Mouse (Mus musculus): Measurements from ENCODE around the gene Srsf7. TPM values are rescaled to one million over a fixed set of nuclear protein-coding genes. Genes with fewer than 3 reads are reported as not detected.

Srsf7 gene
- 181 and 216 TPM in 2 replicates for polyA plus RNA-seq (2015; fragmentation: Nextera tagmentation; extraction: Ambion mirVana)

DNA sequence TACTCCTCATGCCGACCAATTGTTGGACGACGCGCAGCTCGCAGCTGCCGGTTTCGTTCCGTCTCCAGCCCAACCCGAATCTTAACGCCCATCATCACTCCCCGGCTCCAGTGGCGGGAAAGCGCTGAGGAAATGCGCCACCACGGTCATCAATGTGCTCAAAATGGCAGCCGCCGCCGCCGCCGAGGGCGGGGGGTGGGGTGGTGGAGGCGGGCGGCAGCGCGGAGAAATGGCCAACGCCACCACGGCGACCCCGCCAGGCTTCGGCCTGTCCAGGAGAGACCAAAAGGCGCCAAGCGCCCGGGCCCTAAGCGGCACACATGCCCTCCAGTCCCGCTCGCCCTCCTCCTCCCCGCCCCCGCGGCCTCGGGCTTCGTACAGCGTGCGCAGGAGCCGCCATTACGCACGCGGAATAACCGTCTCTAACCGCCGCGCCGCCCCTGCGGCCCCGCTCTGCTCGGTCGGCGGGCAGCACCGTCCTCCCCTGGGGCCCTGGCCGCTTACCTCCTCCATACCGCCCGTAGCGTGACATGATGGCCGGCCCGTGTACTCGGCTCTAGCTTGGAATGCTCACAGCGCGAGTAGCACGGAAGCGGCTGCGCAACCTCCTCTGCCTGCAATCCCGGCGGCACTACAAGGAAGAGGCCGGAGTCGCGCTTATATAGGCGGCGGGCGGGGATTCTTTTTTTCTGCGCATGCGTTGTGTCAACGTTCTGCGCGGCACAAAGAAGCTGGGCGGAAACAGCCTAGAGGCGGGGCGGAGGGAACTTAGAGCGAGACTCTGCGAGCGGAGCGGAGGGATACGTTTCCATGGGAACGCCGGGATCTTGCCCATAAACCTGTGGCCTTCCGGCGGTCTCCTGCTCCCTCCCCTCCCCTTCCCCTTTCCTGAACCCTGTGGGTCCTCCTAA lies at the start of gene Srsf7, which contains the start of gene Ttc39d:
TSS of gene Srsf7 (minus strand) at position 637 of the 911 bp plus-strand sequence.
TSS of gene Ttc39d (plus strand) at position 790 of the 911 bp plus-strand sequence.

GRCm38 (mm10) chr17:80224326-80225116 lies 17.4 kb upstream of the Srsf7 start, which contains the start of gene Gemin6:
Gene Gemin6 (plus strand): TSS chr17:80224441.

Other genes starting within 250 kb of the Srsf7 start
- 23.3 and 28.5 TPM in 2 replicates for gene Hnrnpll, start 145.0 kb downstream of the Srsf7 start, polyA plus RNA-seq (2015; fragmentation: Nextera tagmentation; extraction: Ambion mirVana)
- gene Galm, start 79.8 kb downstream of the Srsf7 start, polyA plus RNA-seq (2015; fragmentation: Nextera tagmentation; extraction: Ambion mirVana), result 4.8 and 4.9 TPM in 2 replicates
- not detected in 2 replicates for gene Ttc39d, start 153 bp upstream of the Srsf7 start, polyA plus RNA-seq (2015; fragmentation: Nextera tagmentation; extraction: Ambion mirVana)
- gene Gemin6, start 17.1 kb upstream of the Srsf7 start, polyA plus RNA-seq (2015; fragmentation: Nextera tagmentation; extraction: Ambion mirVana), result 17.5 and 18.1 TPM in 2 replicates
- gene Morn2, start 82.9 kb upstream of the Srsf7 start, polyA plus RNA-seq (2015; fragmentation: Nextera tagmentation; extraction: Ambion mirVana), result 8.6 and 9.5 TPM in 2 replicates
- gene Dhx57, start 83.2 kb upstream of the Srsf7 start, polyA plus RNA-seq (2015; fragmentation: Nextera tagmentation; extraction: Ambion mirVana), result 5.6 and 6.0 TPM in 2 replicates
- 0.88 and 1.1 TPM in 2 replicates for gene Arhgef33, start 100.1 kb upstream of the Srsf7 start, polyA plus RNA-seq (2015; fragmentation: Nextera tagmentation; extraction: Ambion mirVana)
- 2.0 TPM in 2 replicates for gene Gm10190, start 166.2 kb upstream of the Srsf7 start, polyA plus RNA-seq (2015; fragmentation: Nextera tagmentation; extraction: Ambion mirVana)

Data from urinary bladder, postnatal 0 days (tissue).